Mouse (Mus musculus) liver, embryonic 11.5 days (tissue): ENCODE data around the gene Ptpru. TPM values are rescaled to one million over a fixed set of nuclear protein-coding genes. Genes with fewer than 3 reads are reported as not detected.

ENCODE experiments used
- ATAC-seq: fragments of 200-750 bp; cut with Nextera tagmentation; replicated peaks from 2 replicates; pipeline ENCODE4 v1.8.0; 2017; ENCODE audit warnings: moderate number of reproducible peaks, mild to moderate bottlenecking, moderate TSS enrichment, moderate library complexity; ENCODE audit not compliant: low FRiP score
- DNase-seq: peaks from one replicate; pipeline ENCODE4 v3.0.0-alpha.2; 2017; ENCODE audit warnings: low spot score
- H3K27ac ChIP-seq: fragments of 300-500 bp; sonication (generic); 2 replicates; pipeline ENCODE4 v1.5.1; 2014; ENCODE audit warnings: mild to moderate bottlenecking, low read depth, low read length, control low read depth
- H3K27me3 ChIP-seq: fragments of 300-500 bp; sonication (generic); replicated peaks from 2 replicates; pipeline ENCODE4 v1.6.1; 2014; ENCODE audit warnings: low read length, mixed read lengths; ENCODE audit not compliant: control insufficient read depth, insufficient read depth
- H3K36me3 ChIP-seq: fragments of 300-500 bp; sonication (generic); 2 replicates; pipeline ENCODE4 v1.6.1; 2014; ENCODE audit warnings: mild to moderate bottlenecking, low read length, moderate library complexity, mixed read lengths; ENCODE audit not compliant: control insufficient read depth, insufficient read depth
- H3K4me1 ChIP-seq: fragments of 300-500 bp; sonication (generic); replicated peaks from 2 replicates; pipeline ENCODE4 v1.6.1; 2014; ENCODE audit warnings: low read length, mixed read lengths; ENCODE audit not compliant: control insufficient read depth, insufficient read depth
- H3K4me2 ChIP-seq: fragments of 300-500 bp; sonication (generic); 2 replicates; pipeline ENCODE4 v1.6.1; 2014; ENCODE audit warnings: mild to moderate bottlenecking, control low read depth, moderate library complexity
- H3K4me3 ChIP-seq: fragments of 300-500 bp; sonication (generic); 2 replicates; pipeline ENCODE4 v1.5.1; 2014; ENCODE audit warnings: low read depth, low read length, control low read depth
- H3K9ac ChIP-seq: fragments of 300-500 bp; sonication (generic); 2 replicates; pipeline ENCODE4 v1.6.1; 2014; ENCODE audit warnings: low read depth, low read length, control low read depth
- H3K9me3 ChIP-seq: fragments of 300-500 bp; sonication (generic); 2 replicates; pipeline ENCODE4 v1.6.1; 2016; ENCODE audit warnings: low read length, inconsistent platforms, mixed read lengths; ENCODE audit not compliant: control insufficient read depth
- WGBS: fragments of 180-500 bp; shearing (Covaris S2); extraction: QIAGEN DNeasy Blood & Tissue Kit; methylation state at CpG from one replicate; pipeline ENCODE4 v1.1.7; 2014; 5-methylcytosine and 5-hydroxymethylcytosine counted together
- polyA plus RNA-seq: library from polyadenylated mRNA; unstranded; fragments of >200 nt; fragmentation: Nextera tagmentation; extraction: Ambion mirVana; gene quantifications from 2 replicates; pipeline ENCODE4 v1.2.1, GENCODE M21; 2014

Ptpru gene
- polyA plus RNA-seq, 1 experiment from 2014 or later, result 5.8 TPM

- Histone ChIP-seq H3K4me2 (peak within 1 kb of the TSS; percentile 74), H3K9me3 (no peaks in the 10 kb centered on the region), H3K27ac (peak within 1 kb of the TSS; percentile 100), H3K36me3 (no peaks in the 10 kb centered on the region), H3K27me3 (no peaks in the 10 kb centered on the region), H3K4me1 (peaks cover 34% of the 10 kb centered on the region), H3K9ac (peak within 1 kb of the TSS; percentile 100), H3K4me3 (peak within 1 kb of the TSS; percentile 99)
- ATAC-seq (peak; percentile 91), DNase-seq (peak; percentile 95)
- WGBS, result under 1% methylated on average over 103 of the region's 116 CpGs
Observed at GRCm38 (mm10) chr4:131873293-131874168, 35.4 kb upstream of the Ptpru start, which contains the start of gene Srsf4. Gene Srsf4, plus strand, starts transcription at chr4:131873617.

GRCm38 (mm10) chr4:131872672-131873292 lies 34.7 kb upstream of the Ptpru start:
- H3K9me3 ChIP-seq, result no peaks in the 10 kb centered on the region
- peak overlapping the region; percentile 59 for H3K27ac ChIP-seq
- WGBS, result 8% methylated on average over 11 of the region's 11 CpGs
- peak overlapping the region; percentile 99 for H3K4me3 ChIP-seq
- peak; percentile 22 for ATAC-seq
- DNase-seq, result no peak
- H3K4me1 ChIP-seq, result peaks cover 38% of the 10 kb centered on the region
- peak overlapping the region; percentile 81 for H3K9ac ChIP-seq
- no peaks in the 10 kb centered on the region for H3K27me3 ChIP-seq
- peak overlapping the region; percentile 71 for H3K4me2 ChIP-seq
- H3K36me3 ChIP-seq, result no peaks in the 10 kb centered on the region

- no peak overlapping the region for H3K9ac ChIP-seq
- WGBS, result 66% methylated on average over 4 of the region's 4 CpGs
- ATAC-seq, result no peak
Observed at GRCm38 (mm10) chr4:131861341-131861739, 23.3 kb upstream of the Ptpru start.

GRCm38 (mm10) chr4:131860492-131861340 lies 22.6 kb upstream of the Ptpru start:
- Histone ChIP-seq H3K36me3 (peaks cover 20% of the 10 kb centered on the region; the same call in 1 of the 2 replicates), H3K27me3 (no peaks in the 10 kb centered on the region), H3K4me1 (no peaks in the 10 kb centered on the region), H3K9ac (no peak overlapping the region), H3K9me3 (no peaks in the 10 kb centered on the region), H3K27ac (no peak overlapping the region), H3K4me2 (no peak overlapping the region), H3K4me3 (no peak overlapping the region)
- DNase-seq (peak; percentile 75), ATAC-seq (peak; percentile 57; the same call in 1 of the 2 replicates)
- 47% methylated on average over 15 of the region's 15 CpGs for WGBS

More at GRCm38 (mm10) chr4:131861341-131861739, 23.3 kb upstream of the Ptpru start:
- Histone ChIP-seq H3K9me3 (no peaks in the 10 kb centered on the region), H3K4me3 (no peak overlapping the region), H3K27ac (no peak overlapping the region), H3K36me3 (peaks cover 20% of the 10 kb centered on the region; the same call in 1 of the 2 replicates), H3K4me2 (no peak overlapping the region), H3K27me3 (no peaks in the 10 kb centered on the region), H3K4me1 (no peaks in the 10 kb centered on the region)
- no peak for DNase-seq

GRCm38 (mm10) chr4:131854950-131855349 lies 16.9 kb upstream of the Ptpru start:
- WGBS, result 62% methylated on average over 5 of the region's 5 CpGs
- H3K9ac ChIP-seq, result no peak overlapping the region
- H3K36me3 ChIP-seq, result peaks cover 2% of the 10 kb centered on the region; the same call in 1 of the 2 replicates
- no peaks in the 10 kb centered on the region for H3K4me1 ChIP-seq
- H3K4me3 ChIP-seq, result no peak overlapping the region
- no peak overlapping the region for H3K27ac ChIP-seq
- H3K27me3 ChIP-seq, result no peaks in the 10 kb centered on the region
- H3K4me2 ChIP-seq, result no peak overlapping the region
- H3K9me3 ChIP-seq, result no peaks in the 10 kb centered on the region
- no peak for ATAC-seq
- no peak for DNase-seq

GRCm38 (mm10) chr4:131849986-131850638 lies 12.0 kb upstream of the Ptpru start:
- Histone ChIP-seq H3K9me3 (no peaks in the 10 kb centered on the region), H3K27me3 (no peaks in the 10 kb centered on the region), H3K36me3 (no peaks in the 10 kb centered on the region; the same call in 1 of the 2 replicates), H3K4me1 (no peaks in the 10 kb centered on the region), H3K27ac (no peak overlapping the region), H3K4me2 (no peak overlapping the region), H3K9ac (no peak overlapping the region), H3K4me3 (no peak overlapping the region)
- ATAC-seq (no peak), DNase-seq (no peak)
- 69% methylated on average over 5 of the region's 5 CpGs for WGBS

GRCm38 (mm10) chr4:131848082-131848481 lies 10.0 kb upstream of the Ptpru start:
- no peaks in the 10 kb centered on the region; the same call in 1 of the 2 replicates for H3K36me3 ChIP-seq
- no peak overlapping the region for H3K4me3 ChIP-seq
- WGBS, result 78% methylated on average over 6 of the region's 6 CpGs
- ATAC-seq (no peak), DNase-seq (no peak)
- H3K4me1 ChIP-seq, result peaks cover 9% of the 10 kb centered on the region; the same call in 1 of the 2 replicates
- H3K9ac ChIP-seq, result no peak overlapping the region
- no peak overlapping the region for H3K4me2 ChIP-seq
- H3K9me3 ChIP-seq, result no peaks in the 10 kb centered on the region
- H3K27ac ChIP-seq, result no peak overlapping the region
- no peaks in the 10 kb centered on the region for H3K27me3 ChIP-seq
